Mouse (Mus musculus): ENCODE measurements at regions not wholly inside any gene's neighbourhood (a gene's known extent, or its start where the extent isn't known, plus 50 kb on each side); places are given as distances from the start of the nearest gene placed in this dataset.

DNA sequence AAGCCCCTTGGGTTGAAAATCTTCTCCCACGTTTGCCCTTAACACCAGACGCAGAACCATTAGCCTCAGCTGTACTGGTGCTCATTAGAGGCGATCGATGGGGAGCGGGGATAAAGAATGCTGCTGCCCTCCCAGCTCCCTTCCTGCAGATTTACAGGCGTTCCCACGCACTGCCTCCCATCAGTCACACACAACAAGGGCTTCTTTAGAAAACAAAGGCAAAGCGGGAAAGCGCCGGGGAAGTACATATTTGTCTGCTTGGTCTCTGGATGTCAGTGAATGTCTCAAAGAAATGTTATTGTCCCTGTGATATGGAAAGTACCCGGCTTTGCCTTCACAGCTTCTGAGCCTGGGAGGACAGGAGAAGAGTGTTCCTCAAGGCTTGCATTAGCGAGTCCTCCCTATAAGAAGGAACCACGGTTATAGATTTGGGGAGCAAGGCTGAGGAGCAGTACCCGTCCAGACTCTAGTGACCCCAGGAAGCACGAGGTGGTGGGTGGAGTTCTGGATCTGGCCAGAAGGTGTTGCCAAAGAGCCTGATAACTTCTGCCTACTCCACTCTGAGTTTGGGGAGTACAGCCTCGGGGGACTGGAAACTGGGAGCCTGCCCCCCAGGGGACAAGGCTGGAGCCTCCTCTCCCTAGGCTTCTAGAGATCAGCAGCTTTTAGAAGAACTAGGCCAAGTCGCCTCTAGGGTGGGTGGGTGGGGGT lies 173.0 kb upstream of the Mki67 start:
- no peak overlapping the region for H3K4me3 ChIP-seq (replicated peaks)
- H3K4me1 ChIP-seq (ENCODE audit: control insufficient read depth): no peaks in the 10 kb centered on the region
- H3K9me3 ChIP-seq (ENCODE audit: control insufficient read depth, low read length): no peaks in the 10 kb centered on the region
- no peaks in the 10 kb centered on the region for H3K27me3 ChIP-seq (ENCODE audit: control insufficient read depth)
- no peak for TF ChIP-seq GATA1 (IDR thresholded peaks at IDR 0.05; ENCODE audit: low read length)
- no peak for TF ChIP-seq TAL1 (IDR thresholded peaks at IDR 0.05; ENCODE audit: low read length)
- no peaks in the 10 kb centered on the region for H3K36me3 ChIP-seq (ENCODE audit: control insufficient read depth)

GRCm38 (mm10) chr7:135898876-135899275 lies 182.7 kb upstream of the Mki67 start:
- no peak for TF ChIP-seq GATA1 (IDR thresholded peaks at IDR 0.05; ENCODE audit: low read length)
- no peak for TF ChIP-seq TAL1 (IDR thresholded peaks at IDR 0.05; ENCODE audit: low read length)
- H3K36me3 ChIP-seq (ENCODE audit: control insufficient read depth): no peaks in the 10 kb centered on the region
- H3K27me3 ChIP-seq (ENCODE audit: control insufficient read depth): no peaks in the 10 kb centered on the region
- H3K9me3 ChIP-seq (ENCODE audit: control insufficient read depth, low read length): no peaks in the 10 kb centered on the region
- H3K4me3 ChIP-seq (replicated peaks): no peak overlapping the region
- no peaks in the 10 kb centered on the region for H3K4me1 ChIP-seq (ENCODE audit: control insufficient read depth)

DNA sequence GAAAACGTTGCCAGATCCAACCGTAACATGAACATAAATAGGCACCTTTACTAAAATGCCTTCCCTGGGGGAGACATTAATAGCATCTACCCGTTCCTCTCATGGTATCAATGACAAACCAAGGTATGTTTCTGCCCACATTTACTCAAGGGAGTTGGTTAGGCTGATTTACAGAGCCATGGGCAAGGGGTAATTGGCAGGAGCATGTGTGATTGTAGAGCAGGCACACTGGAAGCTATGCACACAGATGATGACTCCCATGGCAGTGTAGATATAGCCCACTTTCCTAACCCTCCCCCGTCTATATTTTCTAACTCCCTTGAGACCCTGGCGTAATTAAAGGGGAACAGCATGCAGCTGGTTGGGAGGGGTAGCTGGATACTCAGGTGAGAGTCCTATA lies 183.6 kb upstream of the Mki67 start:
- Histone ChIP-seq H3K36me3 (ENCODE audit: control insufficient read depth) (no peaks in the 10 kb centered on the region), H3K9me3 (ENCODE audit: control insufficient read depth, low read length) (no peaks in the 10 kb centered on the region), H3K4me3 (replicated peaks) (no peak overlapping the region), H3K4me1 (ENCODE audit: control insufficient read depth) (no peaks in the 10 kb centered on the region), H3K27me3 (ENCODE audit: control insufficient read depth) (no peaks in the 10 kb centered on the region)
- TF ChIP-seq GATA1 (IDR thresholded peaks at IDR 0.05; ENCODE audit: low read length): no peak

DNA sequence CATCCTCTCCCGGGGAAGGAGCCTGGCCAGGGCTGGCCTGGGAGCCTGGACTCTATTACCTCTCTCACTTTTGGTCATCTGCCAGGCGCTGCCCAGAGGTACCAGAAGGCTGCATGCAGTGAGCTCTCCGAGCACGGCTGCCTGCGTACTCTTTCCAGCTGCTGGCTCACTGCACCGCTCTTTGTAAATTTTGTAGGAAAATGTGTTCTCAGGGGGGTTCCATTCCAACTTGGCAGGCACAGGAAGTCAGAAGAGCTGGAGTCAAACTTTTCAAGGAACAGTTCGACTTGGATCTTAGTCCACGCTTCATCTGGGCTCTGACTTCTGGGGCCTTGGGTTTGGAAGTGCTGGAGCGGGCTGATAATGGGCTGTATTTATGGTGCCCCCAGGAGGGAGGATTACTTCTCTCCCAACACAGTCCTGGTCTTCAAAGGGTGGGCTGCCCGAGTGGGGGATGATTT lies 184.7 kb upstream of the Mki67 start:
- Histone ChIP-seq H3K9me3 (ENCODE audit: control insufficient read depth, low read length) (no peaks in the 10 kb centered on the region), H3K4me3 (replicated peaks) (no peak overlapping the region), H3K27me3 (ENCODE audit: control insufficient read depth) (no peaks in the 10 kb centered on the region), H3K36me3 (ENCODE audit: control insufficient read depth) (no peaks in the 10 kb centered on the region), H3K4me1 (ENCODE audit: control insufficient read depth) (no peaks in the 10 kb centered on the region)
- no peak for TF ChIP-seq GATA1 (IDR thresholded peaks at IDR 0.05; ENCODE audit: low read length)
- no peak for TF ChIP-seq TAL1 (IDR thresholded peaks at IDR 0.05; ENCODE audit: low read length)

- Histone ChIP-seq H3K4me3 (replicated peaks) (no peak overlapping the region), H3K4me1 (ENCODE audit: control insufficient read depth) (no peaks in the 10 kb centered on the region), H3K27me3 (ENCODE audit: control insufficient read depth) (no peaks in the 10 kb centered on the region), H3K9me3 (ENCODE audit: control insufficient read depth, low read length) (no peaks in the 10 kb centered on the region), H3K36me3 (ENCODE audit: control insufficient read depth) (no peaks in the 10 kb centered on the region)
- TF ChIP-seq TAL1 (IDR thresholded peaks at IDR 0.05; ENCODE audit: low read length) (no peak), GATA1 (IDR thresholded peaks at IDR 0.05; ENCODE audit: low read length) (no peak)
These were observed 186.2 kb upstream of the Mki67 start for GRCm38 (mm10) chr7:135902106-135903055.

- Histone ChIP-seq H3K4me1 (ENCODE audit: control insufficient read depth) (no peaks in the 10 kb centered on the region), H3K4me3 (replicated peaks) (no peak overlapping the region), H3K27me3 (ENCODE audit: control insufficient read depth) (no peaks in the 10 kb centered on the region), H3K9me3 (ENCODE audit: control insufficient read depth, low read length) (peaks cover 3% of the 10 kb centered on the region), H3K36me3 (ENCODE audit: control insufficient read depth) (no peaks in the 10 kb centered on the region)
- TF ChIP-seq TAL1 (IDR thresholded peaks at IDR 0.05; ENCODE audit: low read length) (no peak), GATA1 (IDR thresholded peaks at IDR 0.05; ENCODE audit: low read length) (no peak)
These were observed 195.2 kb upstream of the Mki67 start for GRCm38 (mm10) chr7:135911376-135911775.

DNA sequence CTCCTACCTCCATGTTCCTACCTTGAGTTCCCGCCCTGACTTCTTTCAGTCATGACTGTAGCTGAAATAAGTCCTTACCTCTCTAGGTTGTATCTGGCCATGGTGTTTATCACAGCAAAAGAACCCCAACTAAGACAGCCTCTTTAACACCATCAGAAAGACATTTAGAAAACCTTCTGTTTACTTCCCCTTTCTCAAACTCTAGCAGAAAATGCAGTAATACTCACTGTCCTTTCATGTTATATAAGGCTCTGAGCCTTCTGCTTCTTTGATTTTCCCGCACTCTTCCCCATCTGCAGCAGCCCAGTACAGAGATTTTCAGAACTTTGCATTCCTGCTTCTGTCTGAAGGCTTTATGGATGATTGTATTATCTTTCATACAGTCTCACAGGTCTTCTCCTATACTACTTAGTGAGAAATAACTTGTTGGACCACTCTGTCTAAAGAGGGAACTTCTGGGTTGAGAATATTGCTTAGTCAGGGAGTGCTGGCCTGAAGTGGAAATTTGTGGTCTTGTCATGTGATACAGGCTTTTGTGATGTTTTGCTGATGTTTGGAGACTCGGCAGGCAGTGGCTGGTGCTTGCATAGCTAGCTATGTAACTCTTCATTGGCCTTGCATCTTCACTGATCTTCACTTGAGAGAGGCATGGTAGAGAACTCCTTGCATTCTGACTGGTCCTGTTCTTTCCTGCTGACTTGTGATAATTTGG lies 197.9 kb upstream of the Mki67 start:
- TF ChIP-seq GATA1 (IDR thresholded peaks at IDR 0.05; ENCODE audit: low read length) (no peak), TAL1 (IDR thresholded peaks at IDR 0.05; ENCODE audit: low read length) (no peak)
- H3K9me3 ChIP-seq (ENCODE audit: control insufficient read depth, low read length): peaks cover 3% of the 10 kb centered on the region
- no peaks in the 10 kb centered on the region for H3K4me1 ChIP-seq (ENCODE audit: control insufficient read depth)
- H3K36me3 ChIP-seq (ENCODE audit: control insufficient read depth): no peaks in the 10 kb centered on the region
- H3K27me3 ChIP-seq (ENCODE audit: control insufficient read depth): no peaks in the 10 kb centered on the region
- H3K4me3 ChIP-seq (replicated peaks): no peak overlapping the region

DNA sequence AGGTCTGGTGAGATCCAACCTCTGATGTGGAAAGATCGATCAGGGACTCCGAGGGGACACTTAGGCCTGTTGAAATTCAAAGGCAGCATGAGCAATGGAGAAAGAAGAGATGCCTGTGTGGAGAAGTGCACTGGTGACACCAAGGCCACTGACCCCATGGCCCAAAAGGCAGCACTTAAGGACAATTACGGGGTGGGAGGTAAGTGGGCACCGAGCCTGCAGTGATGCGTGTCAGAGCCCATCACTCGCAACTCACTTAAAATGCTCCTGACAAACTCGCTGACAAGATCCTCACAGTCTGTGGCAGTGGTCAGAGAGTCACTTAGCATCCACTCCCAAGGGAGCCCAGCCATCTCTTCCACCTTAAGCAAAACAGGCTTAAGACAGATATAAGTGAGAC lies 207.7 kb upstream of the Mki67 start:
- Histone ChIP-seq H3K4me1 (ENCODE audit: control insufficient read depth) (no peaks in the 10 kb centered on the region), H3K9me3 (ENCODE audit: control insufficient read depth, low read length) (no peaks in the 10 kb centered on the region), H3K27me3 (ENCODE audit: control insufficient read depth) (no peaks in the 10 kb centered on the region), H3K4me3 (replicated peaks) (no peak overlapping the region), H3K36me3 (ENCODE audit: control insufficient read depth) (no peaks in the 10 kb centered on the region)
- TF ChIP-seq GATA1 (IDR thresholded peaks at IDR 0.05; ENCODE audit: low read length) (no peak), TAL1 (IDR thresholded peaks at IDR 0.05; ENCODE audit: low read length) (no peak)

- no peaks in the 10 kb centered on the region for H3K9me3 ChIP-seq (ENCODE audit: control insufficient read depth, low read length)
- no peaks in the 10 kb centered on the region; the same call in 1 of the 2 replicates for H3K4me1 ChIP-seq (ENCODE audit: control insufficient read depth)
- H3K4me3 ChIP-seq (replicated peaks): no peak overlapping the region
- no peaks in the 10 kb centered on the region for H3K27me3 ChIP-seq (ENCODE audit: control insufficient read depth)
- TF ChIP-seq GATA1 (IDR thresholded peaks at IDR 0.05; ENCODE audit: low read length) (no peak), TAL1 (IDR thresholded peaks at IDR 0.05; ENCODE audit: low read length) (no peak)
- H3K36me3 ChIP-seq (ENCODE audit: control insufficient read depth): no peaks in the 10 kb centered on the region
These were observed 208.5 kb upstream of the Mki67 start for GRCm38 (mm10) chr7:135924641-135925040.
